Mouse (Mus musculus) cerebellum, postnatal 10 days (tissue): Measurements from ENCODE around the gene Tagln3.
A peak's percentile ranks its signal among the peaks of the same experiment; 100 is the strongest.

Experiments
- DNase-seq, 2 experiments: peaks; one replicate each; pipeline ENCODE4 v3.0.0; 2021; ENCODE audit warnings: mixed read lengths in 2 of 2

Tagln3 gene

GRCm38 (mm10) chr16:45720022-45720630 is 4.3 kb downstream of the Tagln3 start:
- peak; percentile 70 to 75 for DNase-seq

GRCm38 (mm10) chr16:45718296-45718695 is 6.1 kb downstream of the Tagln3 start:
- DNase-seq, result no peak

GRCm38 (mm10) chr16:45714489-45715150 is 9.8 kb downstream of the Tagln3 start:
- no peak for DNase-seq

GRCm38 (mm10) chr16:45713878-45714277 is 10.5 kb downstream of the Tagln3 start:
- DNase-seq, result peak in 1 of 2 experiments; percentile 24

GRCm38 (mm10) chr16:45713261-45713660 is 11.1 kb downstream of the Tagln3 start:
- no peak for DNase-seq

- DNase-seq, result peak; percentile 43 to 53
Measured at GRCm38 (mm10) chr16:45711263-45711662, 13.1 kb downstream of the Tagln3 start.

GRCm38 (mm10) chr16:45699301-45699700 is 25.1 kb downstream of the Tagln3 start:
- no peak for DNase-seq

GRCm38 (mm10) chr16:45697996-45698395 is 26.4 kb downstream of the Tagln3 start:
- no peak for DNase-seq

- DNase-seq, result peak; percentile 65 to 82
Measured at GRCm38 (mm10) chr16:45695445-45696160, 28.8 kb downstream of the Tagln3 start.

GRCm38 (mm10) chr16:45693558-45693957 is 30.9 kb downstream of the Tagln3 start, which contains the start of gene Tmprss7:
Tmprss7 (minus strand) TSS chr16:45693658.
- DNase-seq, result no peak

- peak; percentile 29 to 37 for DNase-seq
Measured at GRCm38 (mm10) chr16:45692851-45693250, 31.6 kb downstream of the Tagln3 start.

GRCm38 (mm10) chr16:45690178-45690577 is 34.2 kb downstream of the Tagln3 start:
- DNase-seq, result no peak

GRCm38 (mm10) chr16:45686833-45687232 is 37.6 kb downstream of the Tagln3 start:
- peak; percentile 87 to 91 for DNase-seq

GRCm38 (mm10) chr16:45685295-45685694 is 39.1 kb downstream of the Tagln3 start:
- DNase-seq, result peak; percentile 23 to 28

GRCm38 (mm10) chr16:45684815-45685214 is 39.6 kb downstream of the Tagln3 start:
- DNase-seq, result peak; percentile 92 to 94

- DNase-seq, result peak; percentile 32 to 42
Measured at GRCm38 (mm10) chr16:45676462-45676861, 47.9 kb downstream of the Tagln3 start.

GRCm38 (mm10) chr16:45670005-45670404 is 54.4 kb downstream of the Tagln3 start:
- DNase-seq, result no peak

GRCm38 (mm10) chr16:45668178-45668577 is 56.2 kb downstream of the Tagln3 start:
- no peak for DNase-seq

- DNase-seq, result no peak
Measured at GRCm38 (mm10) chr16:45666136-45666535, 58.3 kb downstream of the Tagln3 start.

- DNase-seq, result no peak
Measured at GRCm38 (mm10) chr16:45662381-45662780, 62.0 kb downstream of the Tagln3 start.
